Mouse (Mus musculus) stomach, postnatal 0 days (tissue): ENCODE results near the gene Fam25c. TPM values are rescaled to one million over a fixed set of nuclear protein-coding genes. Genes with fewer than 3 reads are reported as not detected.
"Not testable (repeated sequence)": the region's sequence is repeated elsewhere in the genome, so short reads cannot be mapped to it uniquely, and the experiment has no call there.

ENCODE experiments used
- ATAC-seq: fragments of 200-750 bp; cut with Nextera tagmentation; 2 replicates; pipeline ENCODE4 v1.8.0; 2017; ENCODE audit not compliant: low FRiP score, low TSS enrichment
- DNase-seq: peaks from one replicate; pipeline ENCODE4 v3.0.0-alpha.2; 2016; ENCODE audit warnings: low spot score
- H3K27ac ChIP-seq: fragments of 300-500 bp; sonication (generic); replicated peaks from 2 replicates; pipeline ENCODE4 v1.5.1; 2014; ENCODE audit warnings: mild to moderate bottlenecking, control low read depth
- H3K27me3 ChIP-seq: fragments of 300-500 bp; sonication (generic); 2 replicates; pipeline ENCODE4 v1.6.1; 2014; ENCODE audit warnings: low read length; ENCODE audit not compliant: control insufficient read depth, insufficient read depth
- H3K36me3 ChIP-seq: fragments of 300-500 bp; sonication (generic); 2 replicates; pipeline ENCODE4 v1.6.1; 2014; ENCODE audit warnings: low read length, mixed read lengths; ENCODE audit not compliant: control insufficient read depth, insufficient read depth
- H3K4me1 ChIP-seq: fragments of 300-500 bp; sonication (generic); replicated peaks from 2 replicates; pipeline ENCODE4 v1.6.1; 2014; ENCODE audit warnings: antibody characterized with exemption; ENCODE audit not compliant: control insufficient read depth, insufficient read depth
- H3K4me2 ChIP-seq: fragments of 300-500 bp; sonication (generic); replicated peaks from 2 replicates; pipeline ENCODE4 v1.6.1; 2014; ENCODE audit warnings: low read depth, mild to moderate bottlenecking, control low read depth, moderate library complexity
- H3K4me3 ChIP-seq: fragments of 300-500 bp; sonication (generic); 2 replicates; pipeline ENCODE4 v1.5.1; 2014; ENCODE audit warnings: low read depth, low read length, control low read depth
- H3K9ac ChIP-seq: fragments of 300-500 bp; sonication (generic); 2 replicates; pipeline ENCODE4 v1.6.1; 2014; ENCODE audit warnings: mild to moderate bottlenecking, low read length, control low read depth, mixed read lengths
- H3K9me3 ChIP-seq: fragments of 300-500 bp; sonication (generic); 2 replicates; pipeline ENCODE4 v1.6.1; 2016; ENCODE audit warnings: low read length; ENCODE audit not compliant: control insufficient read depth
- CTCF ChIP-seq: IDR thresholded peaks from 2 replicates; pipeline ENCODE4 v1.5.1; 2016; ENCODE audit warnings: antibody characterized with exemption, low read depth, mild to moderate bottlenecking, moderate library complexity
- EP300 ChIP-seq: optimal IDR thresholded peaks from 2 replicates; pipeline ENCODE3; 2016; ENCODE audit warnings: antibody characterized with exemption
- WGBS: fragments of 180-500 bp; shearing (Covaris S2); extraction: QIAGEN DNeasy Blood & Tissue Kit; methylation state at CpG from one replicate; pipeline ENCODE4 v1.1.7; 2014; 5-methylcytosine and 5-hydroxymethylcytosine counted together
- polyA plus RNA-seq: library from polyadenylated mRNA; unstranded; fragments of >200 nt; fragmentation: Nextera tagmentation; extraction: Ambion mirVana; gene quantifications from 2 replicates; pipeline ENCODE4 v1.2.1, GENCODE M21; 2015

Fam25c gene
- polyA plus RNA-seq, 1 experiment from 2014 or later: 793 TPM

GRCm38 (mm10) chr14:34318113-34318512, 37.1 kb downstream of the Fam25c start:
- H3K36me3 ChIP-seq: no peaks in the 10 kb centered on the region; the same call in 1 of the 2 replicates
- H3K4me1 ChIP-seq: 0 out of 2 replicates have a peak, but pooled peaks cover 1% of the 10 kb centered on the region
- TF ChIP-seq CTCF (no peak), EP300 (no peak)
- DNase-seq: no peak
- H3K9ac ChIP-seq: no peak overlapping the region
- H3K4me2 ChIP-seq: no peak overlapping the region
- H3K9me3 ChIP-seq: no peaks in the 10 kb centered on the region
- peak; percentile 63; the same call in 1 of the 2 replicates for ATAC-seq
- H3K4me3 ChIP-seq: no peak overlapping the region
- no peak overlapping the region for H3K27ac ChIP-seq
- H3K27me3 ChIP-seq: no peaks in the 10 kb centered on the region

- TF ChIP-seq CTCF (no peak), EP300 (no peak)
- no peaks in the 10 kb centered on the region for H3K9me3 ChIP-seq
- 0 out of 2 replicates have a peak, but pooled peaks cover 2% of the 10 kb centered on the region for H3K4me1 ChIP-seq
- H3K36me3 ChIP-seq: no peaks in the 10 kb centered on the region
- H3K27me3 ChIP-seq: no peaks in the 10 kb centered on the region
- H3K27ac ChIP-seq: no peak overlapping the region
- 56% methylated on average over 3 of the region's 3 CpGs for WGBS
- DNase-seq (no peak), ATAC-seq (no peak)
- H3K9ac ChIP-seq: no peak overlapping the region
- no peak overlapping the region for H3K4me3 ChIP-seq
- H3K4me2 ChIP-seq: no peak overlapping the region
Measured at GRCm38 (mm10) chr14:34317431-34317830, 37.8 kb downstream of the Fam25c start.

GRCm38 (mm10) chr14:34316346-34316745, 38.9 kb downstream of the Fam25c start:
- H3K4me1 ChIP-seq: 0 out of 2 replicates have a peak, but pooled peaks cover 2% of the 10 kb centered on the region
- no peak for DNase-seq
- no peak overlapping the region for H3K4me3 ChIP-seq
- no peak for TF ChIP-seq CTCF
- no peaks in the 10 kb centered on the region for H3K9me3 ChIP-seq
- no peak for ATAC-seq
- H3K9ac ChIP-seq: no peak overlapping the region
- no peak overlapping the region for H3K27ac ChIP-seq
- no peak overlapping the region for H3K4me2 ChIP-seq
- 91% methylated on average over 2 of the region's 2 CpGs for WGBS
- no peaks in the 10 kb centered on the region for H3K27me3 ChIP-seq
- no peaks in the 10 kb centered on the region for H3K36me3 ChIP-seq

DNA sequence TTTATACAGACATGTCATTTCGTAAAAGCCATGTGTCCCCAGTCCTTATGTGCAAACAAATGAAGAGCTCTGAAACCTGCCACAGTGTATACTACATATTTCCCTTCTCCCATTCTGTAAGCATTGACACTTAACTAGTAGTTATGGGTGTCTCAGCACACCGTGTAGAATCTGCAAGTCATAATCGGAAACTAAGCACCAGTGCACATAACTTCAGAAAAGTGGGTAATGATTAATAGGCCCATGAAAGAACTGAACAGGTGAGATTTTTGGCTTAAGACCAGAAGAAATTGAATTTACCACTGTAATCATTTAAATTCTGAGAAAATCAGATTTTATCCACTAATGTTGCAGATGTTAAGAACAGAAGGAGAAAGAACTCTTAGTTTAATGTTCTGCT, 40.4 kb downstream of the Fam25c start:
- H3K4me1 ChIP-seq: 0 out of 2 replicates have a peak, but pooled peaks cover 2% of the 10 kb centered on the region
- H3K27me3 ChIP-seq: no peaks in the 10 kb centered on the region
- no peaks in the 10 kb centered on the region for H3K36me3 ChIP-seq
- H3K4me2 ChIP-seq: no peak overlapping the region
- DNase-seq (no peak), ATAC-seq (no peak)
- WGBS: 38% methylated on average over 3 of the region's 3 CpGs
- no peak for TF ChIP-seq CTCF
- TF ChIP-seq EP300: no peak
- H3K9me3 ChIP-seq: no peaks in the 10 kb centered on the region
- no peak overlapping the region for H3K27ac ChIP-seq
- no peak overlapping the region for H3K9ac ChIP-seq
- H3K4me3 ChIP-seq: no peak overlapping the region

DNA sequence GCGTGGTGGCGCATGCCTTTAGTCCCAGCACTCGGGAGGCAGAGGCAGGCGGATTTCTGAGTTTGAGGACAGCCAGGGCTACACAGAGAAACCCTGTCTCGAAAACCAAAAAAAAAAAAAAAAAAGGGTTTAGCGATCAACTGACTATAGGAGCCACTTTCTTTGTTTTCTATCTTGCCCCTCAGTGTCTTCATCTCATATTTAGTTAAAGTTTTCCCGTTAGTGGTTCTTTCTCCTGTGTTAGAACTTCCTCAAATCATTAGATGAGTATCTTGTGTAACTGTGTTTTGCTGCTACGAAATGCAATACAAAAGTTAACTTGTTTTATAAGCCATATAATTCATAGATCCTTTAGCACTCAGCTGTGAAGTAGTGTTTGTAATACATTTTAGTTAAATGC, 40.9 kb downstream of the Fam25c start:
- H3K27ac ChIP-seq, H3K4me2 ChIP-seq: not testable (repeated sequence)
- 84% methylated on average over 8 of the region's 8 CpGs for WGBS

GRCm38 (mm10) chr14:34313612-34314011, 41.6 kb downstream of the Fam25c start:
- ATAC-seq (no peak), DNase-seq (no peak)
- Histone ChIP-seq H3K27ac (no peak overlapping the region), H3K4me2 (no peak overlapping the region), H3K9me3 (no peaks in the 10 kb centered on the region), H3K4me3 (no peak overlapping the region), H3K9ac (no peak overlapping the region), H3K27me3 (no peaks in the 10 kb centered on the region), H3K36me3 (no peaks in the 10 kb centered on the region), H3K4me1 (0 out of 2 replicates have a peak, but pooled peaks cover 2% of the 10 kb centered on the region)
- 66% methylated on average over 3 of the region's 3 CpGs for WGBS
- no peak for TF ChIP-seq CTCF
- TF ChIP-seq EP300: no peak

More for the DNA sequence above, 40.9 kb downstream of the Fam25c start:
- not testable (repeated sequence) for H3K4me3 ChIP-seq, H3K27me3 ChIP-seq, DNase-seq, H3K36me3 ChIP-seq, H3K9me3 ChIP-seq, H3K4me1 ChIP-seq, H3K9ac ChIP-seq, ATAC-seq
